Mouse (Mus musculus): ENCODE measurements around the gene Nln. TPM values are rescaled to one million over a fixed set of nuclear protein-coding genes. Genes with fewer than 3 reads are reported as not detected.

The Nln gene
- polyA plus RNA-seq, 1 experiment, result 12.4 TPM

GRCm38 (mm10) chr13:104108651-104109287 lies 645 bp downstream of the Nln start:
- H3K4me1 ChIP-seq (ENCODE audit: control insufficient read depth, insufficient read depth, low read length), result no peaks in the 10 kb centered on the region; the same call in 1 of the 2 replicates
- no peak for TF ChIP-seq CTCF (IDR thresholded peaks at IDR 0.05; ENCODE audit: control insufficient read depth, insufficient read depth, low read length)
- TF ChIP-seq POLR2A (IDR thresholded peaks at IDR 0.05; ENCODE audit: borderline replicate concordance, control insufficient read depth, low read depth, low read length), result no peak
- H3K4me3 ChIP-seq (replicated peaks; ENCODE audit: control insufficient read depth, low read depth, low read length), result peak overlapping the region; percentile 76
- H3K27ac ChIP-seq (ENCODE audit: control insufficient read depth, insufficient read depth, low read depth, low read length, poor library complexity), result peak overlapping the region; percentile 45
- under 1% methylated on average over 24 of the region's 24 CpGs for WGBS

GRCm38 (mm10) chr13:104101606-104102235 lies 7.7 kb downstream of the Nln start:
- Histone ChIP-seq H3K4me1 (ENCODE audit: control insufficient read depth, insufficient read depth, low read length) (no peaks in the 10 kb centered on the region), H3K27ac (ENCODE audit: control insufficient read depth, insufficient read depth, low read depth, low read length, poor library complexity) (no peak overlapping the region), H3K4me3 (replicated peaks; ENCODE audit: control insufficient read depth, low read depth, low read length) (no peak overlapping the region)
- no peak for TF ChIP-seq CTCF (IDR thresholded peaks at IDR 0.05; ENCODE audit: control insufficient read depth, insufficient read depth, low read length)
- TF ChIP-seq POLR2A (IDR thresholded peaks at IDR 0.05; ENCODE audit: borderline replicate concordance, control insufficient read depth, low read depth, low read length), result no peak
- WGBS, result 73% methylated on average over 5 of the region's 5 CpGs

- Histone ChIP-seq H3K4me3 (replicated peaks; ENCODE audit: control insufficient read depth, low read depth, low read length) (no peak overlapping the region), H3K27ac (ENCODE audit: control insufficient read depth, insufficient read depth, low read depth, low read length, poor library complexity) (no peak overlapping the region), H3K4me1 (ENCODE audit: control insufficient read depth, insufficient read depth, low read length) (no peaks in the 10 kb centered on the region)
- no peak for TF ChIP-seq CTCF (IDR thresholded peaks at IDR 0.05; ENCODE audit: control insufficient read depth, insufficient read depth, low read length)
- TF ChIP-seq POLR2A (IDR thresholded peaks at IDR 0.05; ENCODE audit: borderline replicate concordance, control insufficient read depth, low read depth, low read length), result no peak
- WGBS, result 79% methylated on average over 4 of the region's 4 CpGs
Observed at GRCm38 (mm10) chr13:104100416-104100815, 9.0 kb downstream of the Nln start.

- TF ChIP-seq CTCF (IDR thresholded peaks at IDR 0.05; ENCODE audit: control insufficient read depth, insufficient read depth, low read length) (no peak), POLR2A (IDR thresholded peaks at IDR 0.05; ENCODE audit: borderline replicate concordance, control insufficient read depth, low read depth, low read length) (no peak)
- H3K4me3 ChIP-seq (replicated peaks; ENCODE audit: control insufficient read depth, low read depth, low read length), result no peak overlapping the region
- WGBS, result 84% methylated on average over 7 of the region's 7 CpGs
- H3K27ac ChIP-seq (ENCODE audit: control insufficient read depth, insufficient read depth, low read depth, low read length, poor library complexity), result no peak overlapping the region
- H3K4me1 ChIP-seq (ENCODE audit: control insufficient read depth, insufficient read depth, low read length), result no peaks in the 10 kb centered on the region
Observed at GRCm38 (mm10) chr13:104097190-104097589, 12.2 kb downstream of the Nln start.

- no peaks in the 10 kb centered on the region for H3K4me1 ChIP-seq (ENCODE audit: control insufficient read depth, insufficient read depth, low read length)
- TF ChIP-seq CTCF (IDR thresholded peaks at IDR 0.05; ENCODE audit: control insufficient read depth, insufficient read depth, low read length) (no peak), POLR2A (IDR thresholded peaks at IDR 0.05; ENCODE audit: borderline replicate concordance, control insufficient read depth, low read depth, low read length) (no peak)
- 72% methylated on average over 7 of the region's 7 CpGs for WGBS
- H3K27ac ChIP-seq (ENCODE audit: control insufficient read depth, insufficient read depth, low read depth, low read length, poor library complexity), result no peak overlapping the region
- H3K4me3 ChIP-seq (replicated peaks; ENCODE audit: control insufficient read depth, low read depth, low read length), result no peak overlapping the region
Observed at GRCm38 (mm10) chr13:104095955-104096354, 13.5 kb downstream of the Nln start.

- no peak for TF ChIP-seq POLR2A (IDR thresholded peaks at IDR 0.05; ENCODE audit: borderline replicate concordance, control insufficient read depth, low read depth, low read length)
- TF ChIP-seq CTCF (IDR thresholded peaks at IDR 0.05; ENCODE audit: control insufficient read depth, insufficient read depth, low read length), result no peak
- no peak overlapping the region for H3K4me3 ChIP-seq (replicated peaks; ENCODE audit: control insufficient read depth, low read depth, low read length)
- H3K4me1 ChIP-seq (ENCODE audit: control insufficient read depth, insufficient read depth, low read length), result no peaks in the 10 kb centered on the region
- H3K27ac ChIP-seq (ENCODE audit: control insufficient read depth, insufficient read depth, low read depth, low read length, poor library complexity), result no peak overlapping the region
- WGBS, result 68% methylated on average over 11 of the region's 11 CpGs
Observed at GRCm38 (mm10) chr13:104094531-104095385, 14.7 kb downstream of the Nln start.

GRCm38 (mm10) chr13:104091734-104092133 lies 17.7 kb downstream of the Nln start:
- H3K4me3 ChIP-seq (replicated peaks; ENCODE audit: control insufficient read depth, low read depth, low read length), result no peak overlapping the region
- H3K4me1 ChIP-seq (ENCODE audit: control insufficient read depth, insufficient read depth, low read length), result no peaks in the 10 kb centered on the region
- H3K27ac ChIP-seq (ENCODE audit: control insufficient read depth, insufficient read depth, low read depth, low read length, poor library complexity), result no peak overlapping the region
- TF ChIP-seq POLR2A (IDR thresholded peaks at IDR 0.05; ENCODE audit: borderline replicate concordance, control insufficient read depth, low read depth, low read length) (no peak), CTCF (IDR thresholded peaks at IDR 0.05; ENCODE audit: control insufficient read depth, insufficient read depth, low read length) (no peak)
- WGBS, result 8% methylated on average over 1 of the region's 1 CpGs

GRCm38 (mm10) chr13:104089387-104089786 lies 20.0 kb downstream of the Nln start:
- 3% methylated on average over 1 of the region's 1 CpGs for WGBS
- Histone ChIP-seq H3K27ac (ENCODE audit: control insufficient read depth, insufficient read depth, low read depth, low read length, poor library complexity) (no peak overlapping the region), H3K4me1 (ENCODE audit: control insufficient read depth, insufficient read depth, low read length) (no peaks in the 10 kb centered on the region), H3K4me3 (replicated peaks; ENCODE audit: control insufficient read depth, low read depth, low read length) (no peak overlapping the region)
- TF ChIP-seq POLR2A (IDR thresholded peaks at IDR 0.05; ENCODE audit: borderline replicate concordance, control insufficient read depth, low read depth, low read length) (no peak), CTCF (IDR thresholded peaks at IDR 0.05; ENCODE audit: control insufficient read depth, insufficient read depth, low read length) (peak; percentile 85)

Measured in bone marrow, adult 2 months (tissue).